Mouse (Mus musculus) Muller cell, postnatal 12 days (primary cell): ENCODE data around the gene Phospho2.
"Not testable (repeated sequence)": the region's sequence is repeated elsewhere in the genome, so short reads cannot be mapped to it uniquely, and the experiment has no call there.

ENCODE experiments used
- DNase-seq: peaks from one replicate; pipeline ENCODE4 v3.0.0-alpha.2; 2015; ENCODE audit errors: inconsistent ontology term

The Phospho2 gene

DNA sequence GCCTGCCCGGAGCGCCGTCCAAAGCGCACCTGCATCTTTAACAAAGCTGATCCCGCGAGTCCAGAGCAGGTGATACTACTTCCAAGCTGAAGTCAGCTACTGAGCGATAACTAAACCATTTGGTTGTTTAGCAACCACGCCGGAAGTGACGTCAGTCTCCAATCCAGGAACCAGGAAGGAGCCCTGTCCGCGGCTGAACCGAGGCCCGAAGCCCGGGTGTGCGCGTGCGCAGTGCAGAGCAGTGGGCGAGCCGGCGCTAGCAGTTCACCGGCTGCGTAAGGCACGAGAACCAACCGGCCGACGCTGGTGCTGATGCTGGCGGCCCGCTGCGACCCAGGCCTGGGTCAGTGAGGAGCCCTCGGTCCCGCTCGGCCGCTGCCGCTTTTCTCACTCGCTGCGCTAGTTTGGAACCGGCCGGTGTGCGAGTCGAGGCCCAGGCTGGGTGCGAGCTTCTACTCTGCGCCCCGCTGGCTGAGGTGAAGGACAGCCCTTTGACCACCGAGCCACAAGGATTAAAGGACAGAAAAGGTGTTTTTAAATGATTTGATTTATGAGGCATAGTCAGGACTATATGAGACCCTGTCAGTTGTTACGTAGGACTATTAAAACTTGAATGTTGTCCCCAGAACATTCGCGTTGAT lies at the start of gene Phospho2, which contains the start of gene Ccdc173:
Gene Phospho2 (plus strand): TSS at position 195 of the 641 bp plus-strand sequence.
Gene Ccdc173 (minus strand): TSS at position 147 of the 641 bp plus-strand sequence.
- peak; percentile 97 for DNase-seq

DNA sequence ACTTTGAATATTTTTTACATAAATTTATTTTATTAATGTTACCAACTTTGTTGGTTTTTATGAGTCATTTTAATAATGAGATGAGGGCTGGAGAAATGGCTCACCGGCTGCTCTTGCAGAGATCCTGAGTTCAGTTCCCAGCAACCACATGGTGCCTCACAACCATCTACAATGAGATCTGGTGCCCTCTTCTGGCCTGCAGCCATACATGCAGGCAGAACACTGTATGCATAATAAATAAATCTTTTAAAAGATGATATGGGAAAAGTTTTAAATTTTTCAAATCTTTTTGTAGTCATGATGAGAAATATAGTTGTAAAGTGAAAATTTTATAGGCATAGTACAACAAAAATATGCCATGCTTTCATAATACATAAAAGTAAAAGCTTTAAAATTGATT lies 44.3 kb upstream of the Phospho2 start:
- DNase-seq: no peak

DNA sequence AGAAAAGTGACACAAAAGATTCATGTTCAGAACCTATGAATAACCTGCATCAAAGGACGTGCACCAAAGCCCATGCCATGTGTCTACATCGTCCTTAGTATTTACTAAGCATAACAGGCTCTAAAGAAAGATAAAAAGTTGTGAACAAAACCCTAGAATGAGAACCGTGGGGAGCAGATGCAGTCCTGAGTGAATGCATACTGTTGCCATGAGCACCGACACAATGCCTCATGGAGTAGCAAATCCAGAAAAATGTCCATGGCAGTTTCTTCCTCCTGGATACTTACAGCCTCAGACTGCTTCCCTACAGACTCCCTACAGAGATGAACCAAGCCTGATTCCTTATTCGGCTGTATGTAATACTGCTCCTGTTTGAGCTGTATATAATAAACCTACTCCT lies 28.4 kb upstream of the Phospho2 start:
- DNase-seq: no peak

DNA sequence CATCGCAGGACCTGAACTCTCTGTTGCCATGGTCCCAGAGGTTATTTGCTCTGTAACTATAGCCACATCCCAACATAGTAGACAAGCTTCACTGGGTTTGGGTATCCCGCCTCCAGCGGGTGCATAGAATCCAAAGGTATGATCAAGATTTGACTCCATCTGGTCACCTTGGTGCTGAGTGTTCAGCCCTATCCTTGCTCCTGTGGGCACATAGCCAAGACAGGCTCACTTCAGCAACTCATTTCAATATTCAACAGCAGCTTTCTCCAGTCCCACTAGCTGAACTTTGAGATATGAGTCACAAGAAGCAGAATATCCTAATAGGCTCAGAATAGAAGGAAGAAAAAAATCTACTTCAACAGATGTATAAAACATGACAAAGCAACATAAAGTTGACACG lies 26.1 kb upstream of the Phospho2 start:
- no peak for DNase-seq

DNA sequence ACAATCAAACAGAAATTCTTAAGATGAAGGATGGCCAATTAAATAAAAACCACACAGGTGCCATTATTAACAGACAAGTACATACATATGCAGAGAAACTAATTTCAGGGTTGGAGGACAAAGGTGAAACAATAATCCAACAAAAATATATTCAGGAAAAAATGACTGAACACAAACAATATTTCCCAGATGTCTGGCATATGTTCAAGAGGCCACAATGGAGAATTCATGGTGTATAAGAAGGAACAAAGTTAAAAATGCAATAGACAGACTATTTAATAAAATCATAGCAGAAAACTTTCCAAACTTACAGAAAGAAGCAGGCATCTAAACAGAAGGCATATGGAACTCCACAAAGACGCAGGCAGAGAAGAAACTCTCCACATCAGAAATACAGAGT lies 24.7 kb upstream of the Phospho2 start:
- DNase-seq: no peak

GRCm38 (mm10) chr2:69773331-69773730 lies 16.1 kb upstream of the Phospho2 start:
- DNase-seq: no peak

GRCm38 (mm10) chr2:69777985-69778835 lies 11.2 kb upstream of the Phospho2 start:
- DNase-seq: no peak

GRCm38 (mm10) chr2:69778836-69779177 lies 10.6 kb upstream of the Phospho2 start:
- no peak for DNase-seq

DNA sequence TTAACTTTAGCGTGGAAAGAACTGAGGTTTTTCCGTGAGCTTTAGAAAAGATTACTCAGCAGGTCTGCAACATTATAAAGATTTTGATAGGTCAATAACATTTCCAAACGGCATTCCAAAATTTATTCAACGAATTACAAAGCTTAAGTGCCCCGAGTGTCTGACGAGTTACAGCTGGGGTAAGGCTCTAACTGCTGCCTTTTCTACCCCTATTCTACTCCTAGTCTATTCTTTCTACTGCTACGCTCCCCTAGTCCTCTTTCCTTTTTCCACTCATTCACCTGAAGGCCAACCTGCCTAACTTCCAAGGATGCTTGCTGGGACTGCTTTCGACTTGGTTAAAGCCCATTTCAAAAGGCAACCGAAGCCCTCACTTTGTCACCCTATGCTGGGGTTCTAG lies 449 bp upstream of the Phospho2 start:
- no peak for DNase-seq

- peak; percentile 86 for DNase-seq
Observed at GRCm38 (mm10) chr2:69790285-69790684, 862 bp downstream of the Phospho2 start.

- no peak for DNase-seq
Observed at GRCm38 (mm10) chr2:69790722-69791121, 1.3 kb downstream of the Phospho2 start.

- peak; percentile 39 for DNase-seq
Observed at GRCm38 (mm10) chr2:69802911-69803312, 13.5 kb downstream of the Phospho2 start.

DNA sequence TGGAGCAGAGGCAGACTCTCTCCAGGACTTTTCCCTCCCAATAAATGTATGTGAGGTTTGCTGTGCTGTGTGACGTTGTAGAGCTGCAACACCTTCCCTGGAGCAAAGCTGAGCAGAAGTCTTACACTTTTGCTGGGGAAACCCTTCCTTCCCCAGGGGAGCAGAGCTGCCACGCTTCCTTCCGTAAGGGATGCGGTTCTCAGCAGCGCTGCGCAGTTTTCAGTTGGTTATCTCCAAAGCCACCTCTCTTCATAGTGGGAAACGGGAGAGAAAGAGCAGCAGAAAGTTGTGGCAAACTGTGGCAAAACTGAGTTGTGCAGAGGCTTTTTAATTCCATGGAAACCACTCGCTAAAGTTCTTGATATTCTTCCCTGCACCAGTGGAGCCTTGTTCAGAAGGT lies 14.3 kb downstream of the Phospho2 start:
- DNase-seq: no peak

GRCm38 (mm10) chr2:69804663-69805062 lies 15.2 kb downstream of the Phospho2 start:
- DNase-seq: not testable (repeated sequence)

- no peak for DNase-seq
Observed at GRCm38 (mm10) chr2:69810169-69810568, 20.7 kb downstream of the Phospho2 start.

DNA sequence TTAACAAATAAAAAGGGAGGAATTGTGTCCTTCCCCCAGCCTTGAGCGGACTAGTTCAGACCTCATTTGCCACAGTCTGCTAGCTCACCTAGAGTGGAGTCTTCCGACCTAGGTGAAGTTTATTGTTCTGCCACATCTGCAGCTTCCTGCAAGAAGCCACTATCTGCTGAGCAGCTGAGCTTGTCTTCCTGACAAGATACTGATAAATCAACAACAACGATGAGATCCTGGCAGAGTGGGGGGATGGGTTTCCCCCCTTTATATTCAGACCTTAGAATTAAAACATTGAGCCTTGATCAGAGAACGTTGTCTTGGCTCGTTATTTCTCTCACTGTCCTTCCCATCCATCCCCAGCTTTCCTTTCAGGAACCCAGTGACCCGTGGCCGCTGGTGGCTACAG lies 21.9 kb downstream of the Phospho2 start:
- not testable (repeated sequence) for DNase-seq

DNA sequence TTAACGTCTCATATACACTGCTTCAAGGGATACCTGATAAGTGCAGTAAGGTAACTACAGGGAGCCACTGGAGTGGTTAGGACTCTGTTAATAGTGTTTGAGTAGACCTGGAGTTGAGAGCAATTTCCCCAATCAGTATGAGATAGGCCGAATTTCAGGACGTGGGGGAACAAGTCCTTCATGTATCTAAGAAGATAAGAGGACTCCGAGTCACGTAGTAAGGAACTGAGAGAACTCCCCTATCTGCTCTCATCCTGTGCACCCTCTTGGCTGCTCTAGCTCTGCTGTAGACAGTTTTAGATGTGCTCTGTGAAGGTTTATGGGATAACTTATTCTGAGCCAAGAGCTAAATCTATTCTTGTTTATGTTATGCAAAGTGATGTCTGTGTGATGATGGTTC lies 27.2 kb downstream of the Phospho2 start:
- no peak for DNase-seq

- DNase-seq: no peak
Observed at GRCm38 (mm10) chr2:69818350-69819085, 29.1 kb downstream of the Phospho2 start.

- DNase-seq: no peak
Observed at GRCm38 (mm10) chr2:69820201-69820600, 30.8 kb downstream of the Phospho2 start.

GRCm38 (mm10) chr2:69821711-69822110 lies 32.3 kb downstream of the Phospho2 start, which contains the start of gene Klhl23:
TSS of gene Klhl23 (plus strand) at chr2:69821944.
- no peak for DNase-seq

DNA sequence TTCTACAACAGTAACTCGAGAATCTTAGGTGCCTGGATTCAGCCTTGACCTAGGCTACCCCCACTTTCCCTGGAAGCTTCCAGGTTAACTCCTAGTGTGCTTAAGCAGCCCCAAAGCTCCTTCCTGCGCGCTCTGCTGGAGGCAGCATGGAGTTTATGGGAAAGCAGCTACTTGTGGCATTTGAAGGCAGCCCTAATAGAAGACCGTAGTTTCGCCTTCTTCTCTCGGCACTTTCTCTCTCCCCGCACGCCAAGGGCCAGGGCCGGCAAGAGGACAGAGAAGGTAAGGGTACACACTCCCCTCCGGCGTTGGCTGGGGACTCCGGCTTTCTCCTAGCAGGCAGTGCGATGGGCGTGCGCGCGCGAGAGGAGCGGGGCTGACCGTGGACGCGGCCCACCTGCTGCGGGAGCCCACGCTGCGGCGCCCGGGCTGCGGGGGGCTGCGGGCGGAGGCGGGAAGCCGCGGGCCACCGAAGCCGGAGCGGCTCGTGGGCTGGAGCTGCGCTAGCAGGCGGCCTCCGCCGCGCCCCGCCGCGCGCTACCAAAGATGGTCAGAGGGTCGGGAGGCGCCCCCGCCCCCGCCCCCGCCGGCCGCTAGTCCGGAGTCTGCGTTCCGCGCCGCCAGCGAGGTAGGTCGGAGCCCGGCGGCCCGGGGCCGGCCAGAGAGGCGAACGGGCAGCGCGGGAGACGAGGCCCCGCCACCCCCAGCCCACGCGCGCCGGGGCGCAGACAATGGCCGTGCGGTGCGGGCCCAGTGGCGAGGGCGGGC lies 33.1 kb downstream of the Phospho2 start:
- DNase-seq: peak; percentile 66
